Mouse (Mus musculus): Measurements from ENCODE around the gene Sar1a.
A peak's percentile ranks its signal among the peaks of the same experiment; 100 is the strongest.

The Sar1a gene

DNA sequence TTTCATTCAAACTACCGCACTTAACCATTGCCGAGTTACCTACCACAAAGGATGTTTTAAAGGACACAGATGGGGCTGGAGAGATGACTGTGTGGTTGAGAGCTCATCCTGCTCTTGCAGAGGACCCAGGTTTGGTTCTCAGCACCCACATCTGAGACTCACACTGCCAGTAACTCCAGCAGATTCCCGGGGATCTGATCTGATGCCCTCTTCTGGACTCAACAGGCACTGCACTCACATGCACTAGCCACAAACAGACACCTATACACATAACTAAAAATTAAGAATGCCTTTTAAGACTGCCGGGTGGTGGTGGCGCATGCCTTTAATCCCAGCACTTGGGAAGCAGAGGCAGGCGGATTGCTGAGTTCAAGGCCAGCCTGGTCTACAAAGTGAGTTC lies 50.1 kb downstream of the Sar1a start:
- DNase-seq (ENCODE audit: low read depth) = no peak

- DNase-seq (ENCODE audit: low read depth) = peak; percentile 55
Observed at GRCm38 (mm10) chr10:61734377-61734776, 54.3 kb downstream of the Sar1a start.

GRCm38 (mm10) chr10:61736671-61737078 lies 56.6 kb downstream of the Sar1a start:
- DNase-seq (ENCODE audit: low read depth) = no peak

DNA sequence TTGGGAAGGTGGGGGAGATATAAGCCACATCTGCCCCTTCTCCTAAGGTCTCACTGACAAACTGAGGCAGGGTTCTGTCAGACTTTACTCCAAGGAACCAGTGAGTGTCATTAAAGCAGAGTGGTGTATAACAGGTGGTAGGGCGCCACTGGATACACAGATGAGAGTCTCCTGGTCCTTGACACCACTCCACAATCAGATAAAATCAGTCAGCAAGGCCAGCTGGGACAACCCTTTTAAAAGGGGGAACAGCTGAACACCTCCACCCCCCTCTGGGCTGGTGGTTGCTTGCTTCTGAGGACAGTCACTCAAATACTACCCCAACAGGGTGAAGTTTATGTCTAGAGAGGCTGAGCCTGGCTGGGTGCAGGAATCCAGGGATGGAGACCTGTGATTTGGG lies 57.4 kb downstream of the Sar1a start:
- DNase-seq (ENCODE audit: low read depth) = no peak

DNA sequence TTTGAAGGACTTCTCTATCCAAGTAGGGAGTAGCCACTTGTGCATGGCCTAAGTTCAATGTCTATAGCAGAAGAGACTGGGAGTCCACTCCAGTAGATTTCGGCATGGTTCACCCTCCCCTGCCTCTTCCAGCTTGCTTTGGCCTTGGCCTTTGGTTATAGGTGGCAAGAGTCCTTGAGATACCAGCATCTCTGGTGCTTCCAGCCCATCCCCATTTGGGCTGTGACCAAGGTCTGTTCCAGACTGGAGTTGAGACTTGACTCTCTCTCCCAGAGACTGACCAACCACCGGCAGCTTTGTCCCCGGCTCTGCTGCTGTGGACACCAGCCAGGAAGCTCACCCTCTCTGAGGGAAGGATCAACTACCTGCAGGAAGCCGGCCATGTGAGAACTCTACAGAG lies 58.0 kb downstream of the Sar1a start:
- DNase-seq (ENCODE audit: low read depth) = no peak

DNA sequence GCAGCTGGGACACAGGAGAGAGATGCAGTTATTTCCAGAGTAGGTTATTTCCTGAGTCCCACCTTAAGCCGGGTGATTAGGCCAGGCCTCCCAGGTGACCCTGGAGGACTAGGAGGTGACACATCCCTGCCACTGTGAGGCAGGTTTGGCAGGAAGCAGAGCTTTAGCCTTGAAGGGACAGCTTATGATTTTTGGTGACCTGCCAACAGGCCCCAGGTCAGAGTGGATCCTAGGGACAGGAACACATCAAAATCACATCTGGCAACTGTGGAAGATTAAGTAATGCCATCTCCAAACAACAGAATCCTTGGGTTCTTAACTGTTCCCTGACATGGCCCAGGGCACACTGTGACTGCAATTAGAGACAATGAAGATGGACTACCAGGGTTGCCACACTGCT lies 61.2 kb downstream of the Sar1a start:
- DNase-seq (ENCODE audit: low read depth) = no peak

GRCm38 (mm10) chr10:61741873-61742272 lies 61.8 kb downstream of the Sar1a start:
- no peak for DNase-seq (ENCODE audit: low read depth)

- no peak for DNase-seq (ENCODE audit: low read depth)
Observed at GRCm38 (mm10) chr10:61742336-61742735, 62.2 kb downstream of the Sar1a start.

Data from 416B (cell line).